Mouse (Mus musculus): Measurements from ENCODE around the gene Sv2b.
A peak's percentile ranks its signal among the peaks of the same experiment; 100 is the strongest.
"Not testable (repeated sequence)": the region's sequence is repeated elsewhere in the genome, so short reads cannot be mapped to it uniquely, and the experiment has no call there.

Gene Sv2b

DNA sequence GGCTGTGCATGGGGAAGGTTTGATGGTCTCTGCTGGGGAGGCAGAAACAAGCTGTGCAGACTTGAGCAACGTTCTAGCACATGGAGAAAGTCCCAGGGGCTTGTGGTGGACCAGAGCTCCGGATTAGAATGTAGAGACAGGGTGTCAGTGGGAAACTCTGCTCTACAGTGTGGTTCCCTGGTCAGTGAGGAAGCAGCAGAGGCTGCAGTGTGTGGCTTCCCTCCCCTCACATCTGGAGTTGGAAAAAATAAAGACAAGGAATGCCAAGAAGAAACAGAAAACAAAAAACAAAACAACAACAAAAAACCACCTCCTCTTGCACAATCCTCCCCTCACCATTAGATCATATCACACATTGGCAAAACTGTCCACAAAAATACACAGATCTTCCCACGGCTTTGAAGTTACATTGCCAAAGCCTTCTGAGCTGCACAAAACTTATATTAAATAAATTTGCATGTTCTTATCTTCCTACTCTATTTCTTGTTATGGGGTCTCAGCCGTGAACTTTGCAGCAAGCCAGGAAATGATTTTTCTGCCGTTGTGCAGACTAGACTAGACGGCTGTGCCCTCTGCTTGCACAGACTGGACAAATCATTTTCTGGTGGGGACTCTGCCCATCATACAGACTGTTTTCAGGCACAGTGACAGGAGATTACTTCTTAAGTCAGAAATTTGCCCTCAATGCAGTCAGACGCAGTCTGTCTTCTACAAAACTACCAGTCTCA, 86.2 kb downstream of the Sv2b start:
- ATAC-seq (ENCODE audit: insufficient number of reproducible peaks, low FRiP score, low TSS enrichment), result no peak

DNA sequence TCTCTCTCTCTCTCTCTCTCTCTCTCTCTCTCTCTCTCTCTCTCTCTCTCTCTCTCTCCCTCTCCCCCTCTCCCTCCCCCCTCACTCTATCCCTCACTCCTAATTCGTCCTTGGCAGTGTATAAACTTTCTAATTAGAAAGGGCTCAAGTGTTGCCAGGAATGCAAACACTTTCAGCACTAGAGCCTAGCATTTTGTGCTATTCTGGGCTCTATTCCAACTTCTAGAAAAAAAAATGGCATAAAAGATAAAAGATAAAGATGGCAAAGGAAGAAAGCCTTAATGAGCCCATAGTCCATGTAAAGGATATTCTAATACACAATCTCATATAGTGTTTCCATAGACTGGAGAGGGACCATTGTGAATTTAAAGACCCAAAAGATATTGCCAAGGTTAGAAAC, 88.3 kb downstream of the Sv2b start:
- no peak for ATAC-seq (ENCODE audit: insufficient number of reproducible peaks, low FRiP score, low TSS enrichment)

DNA sequence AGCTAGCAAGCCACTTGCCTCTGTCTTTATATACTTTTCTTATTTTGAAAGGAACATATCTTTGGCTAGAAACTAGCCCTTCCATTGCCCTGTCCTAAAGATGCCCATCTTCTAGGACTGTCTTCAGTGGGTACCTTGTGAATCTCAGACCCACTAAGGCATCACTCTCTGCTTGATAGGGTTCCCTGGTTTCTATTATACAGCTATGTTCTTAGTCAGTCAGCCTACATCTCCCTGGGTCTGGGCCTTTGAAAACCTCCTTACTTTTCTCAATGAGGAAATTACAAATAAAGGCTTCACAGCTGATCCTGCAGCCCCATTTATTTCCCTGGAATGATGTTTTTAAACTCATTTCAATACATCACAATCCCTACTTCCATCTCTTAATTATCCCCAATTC, 88.8 kb downstream of the Sv2b start:
- ATAC-seq (ENCODE audit: insufficient number of reproducible peaks, low FRiP score, low TSS enrichment), result no peak

DNA sequence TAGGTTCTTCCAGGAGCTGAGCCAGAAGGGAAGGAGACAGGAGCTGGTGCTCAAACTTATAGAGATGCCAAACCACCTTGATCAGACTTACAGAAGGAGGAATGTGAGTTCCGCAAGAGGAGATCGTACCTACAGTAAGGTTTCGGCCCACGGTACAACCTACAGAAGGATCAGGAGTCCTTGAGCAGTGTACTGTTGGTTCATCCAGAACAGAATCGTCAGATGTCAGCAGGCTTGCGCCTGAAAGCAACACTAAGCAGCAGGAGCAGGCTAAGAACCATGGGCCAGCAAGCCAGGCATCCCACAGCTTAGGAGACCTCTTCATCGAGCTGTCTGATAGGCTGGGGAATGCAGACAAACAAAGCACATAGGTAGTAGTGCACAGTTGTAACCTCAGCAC, 92.9 kb downstream of the Sv2b start:
- no peak for ATAC-seq (ENCODE audit: insufficient number of reproducible peaks, low FRiP score, low TSS enrichment)

DNA sequence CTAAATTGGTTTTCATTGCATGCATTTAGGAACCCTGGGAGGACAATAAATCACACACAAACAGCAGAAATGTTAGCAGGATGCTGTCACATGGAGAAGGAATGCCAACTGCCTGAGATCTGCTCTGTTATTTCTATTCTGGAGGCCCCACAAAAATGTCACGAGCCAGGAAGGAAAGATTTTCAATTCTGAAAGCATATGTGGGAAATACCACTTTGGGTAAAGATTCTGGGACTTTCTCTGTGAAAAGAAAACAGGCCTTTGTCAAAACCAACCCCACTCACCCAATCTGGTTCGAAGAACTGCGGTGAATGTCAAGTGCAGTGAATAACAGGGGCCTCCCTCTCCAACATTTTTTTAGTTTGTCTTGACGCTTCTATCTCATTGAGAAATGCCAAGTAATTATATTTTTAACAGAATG, 99.8 kb downstream of the Sv2b start:
- no peak for ATAC-seq (ENCODE audit: insufficient number of reproducible peaks, low FRiP score, low TSS enrichment)

DNA sequence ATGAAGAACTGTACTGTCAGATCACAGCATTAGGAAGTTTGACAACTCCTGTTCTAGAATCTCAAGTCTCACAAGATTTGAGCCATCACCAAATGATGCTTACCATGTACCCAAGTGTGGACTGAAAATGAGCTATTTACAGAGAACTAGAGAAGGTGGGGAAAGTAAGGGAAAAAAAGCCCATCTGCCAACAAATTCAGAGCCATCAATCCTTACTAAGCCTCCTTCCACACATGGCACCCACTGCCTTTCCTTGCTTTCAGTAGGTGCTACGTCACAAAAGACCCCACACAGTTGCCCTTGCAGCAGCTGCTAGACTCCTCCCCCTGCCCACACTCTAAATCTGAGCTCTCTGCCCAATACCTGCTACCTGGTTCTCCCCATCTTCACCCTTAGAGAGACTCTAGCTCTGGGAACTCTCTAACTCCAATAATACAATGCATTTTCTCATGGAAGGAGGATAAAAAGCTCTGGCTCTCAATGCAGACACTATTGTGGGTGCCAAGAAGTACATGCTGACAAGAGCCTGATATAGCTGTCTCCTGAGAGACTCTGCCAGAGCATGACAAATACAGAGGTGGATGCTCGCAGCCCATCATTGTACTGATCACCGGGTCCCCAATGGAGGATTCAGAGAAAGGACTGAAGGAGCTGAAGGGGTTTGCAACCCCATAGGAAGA, 101.0 kb downstream of the Sv2b start:
- ATAC-seq (ENCODE audit: insufficient number of reproducible peaks, low FRiP score, low TSS enrichment), result no peak

DNA sequence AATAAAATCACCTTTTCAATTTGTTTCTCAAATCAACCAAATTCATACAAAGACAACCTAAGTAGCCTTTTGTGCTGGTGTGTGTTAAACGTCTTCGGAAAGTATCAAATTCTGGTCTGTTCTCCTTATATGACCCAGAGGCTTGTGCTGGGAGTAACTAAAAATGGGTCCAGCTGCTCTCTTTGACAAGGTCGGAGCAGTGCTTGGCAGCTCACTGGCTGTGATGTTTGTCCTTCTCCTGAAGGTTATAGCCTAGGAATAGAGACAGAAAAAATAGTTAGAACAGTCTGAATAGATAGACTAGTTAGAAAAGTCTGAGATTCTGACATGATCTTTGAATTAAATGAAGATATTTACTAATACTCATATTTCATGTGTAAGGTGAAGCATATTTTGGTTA, 102.4 kb downstream of the Sv2b start:
- no peak for ATAC-seq (ENCODE audit: insufficient number of reproducible peaks, low FRiP score, low TSS enrichment)

DNA sequence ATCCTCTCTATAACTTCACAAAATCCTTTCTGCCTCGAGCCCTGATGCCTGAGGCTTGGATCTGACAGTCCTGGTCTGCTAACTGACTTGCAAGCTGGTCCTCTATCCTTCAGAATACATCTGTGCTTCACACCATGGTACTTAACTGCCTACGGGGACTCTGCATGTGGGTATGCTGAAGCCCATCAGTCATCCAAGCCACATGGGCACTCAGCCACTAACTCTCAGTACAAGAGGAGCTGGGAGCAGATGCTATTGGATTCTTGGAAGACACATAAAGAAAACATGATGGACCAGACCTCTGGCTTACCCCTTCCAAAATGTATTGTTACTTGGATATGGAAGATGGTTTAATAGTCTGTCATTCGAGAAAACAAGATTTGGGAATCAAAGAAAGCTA, 103.7 kb downstream of the Sv2b start:
- no peak for ATAC-seq (ENCODE audit: insufficient number of reproducible peaks, low FRiP score, low TSS enrichment)

DNA sequence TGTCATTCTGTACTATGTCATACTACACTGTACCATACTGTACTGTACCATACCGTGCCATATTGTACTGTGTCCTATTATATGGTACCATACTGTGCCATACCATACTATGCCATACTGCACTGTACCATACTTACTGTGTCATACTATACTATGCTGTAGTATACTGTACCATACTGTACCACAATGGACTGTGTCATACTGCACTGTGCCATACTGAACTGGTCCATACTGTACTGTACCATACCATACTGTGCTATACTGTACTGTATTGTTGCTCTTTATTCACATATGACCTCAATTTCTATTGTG, 114.2 kb downstream of the Sv2b start:
- not testable (repeated sequence) for ATAC-seq (ENCODE audit: insufficient number of reproducible peaks, low FRiP score, low TSS enrichment)

DNA sequence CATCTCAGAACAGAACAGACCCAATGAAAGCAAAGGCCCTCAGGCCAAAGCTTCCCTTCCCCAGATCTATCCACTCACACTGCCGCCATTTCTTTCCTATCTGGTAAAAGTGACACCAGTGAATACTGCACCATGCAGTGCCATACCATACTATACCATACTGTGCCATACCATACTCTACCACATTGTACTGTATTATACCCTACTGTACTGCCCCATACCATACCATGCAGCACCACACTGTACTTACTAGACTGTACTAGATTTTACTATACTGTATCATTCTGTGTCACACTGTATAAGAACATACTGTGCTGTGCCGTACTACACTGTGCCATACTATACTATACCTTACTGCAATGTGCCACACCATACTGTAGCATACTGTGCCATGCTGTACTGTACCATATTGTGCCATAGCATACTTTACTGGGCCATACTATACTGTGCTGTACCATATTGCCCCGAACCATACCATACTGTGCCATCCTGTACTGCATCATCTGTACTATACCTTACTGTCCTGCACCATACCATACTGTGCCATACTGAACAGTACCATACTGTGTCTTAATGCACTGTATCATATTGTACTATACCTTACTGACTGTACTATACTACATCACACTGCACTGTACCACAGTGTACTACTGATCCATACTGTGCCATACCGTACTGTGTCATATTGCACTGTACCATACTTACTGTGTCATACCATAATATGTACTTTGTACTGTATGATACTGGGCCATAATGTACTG, 114.7 kb downstream of the Sv2b start:
- ATAC-seq (ENCODE audit: insufficient number of reproducible peaks, low FRiP score, low TSS enrichment), result no peak; the same call in 1 of the 2 replicates

DNA sequence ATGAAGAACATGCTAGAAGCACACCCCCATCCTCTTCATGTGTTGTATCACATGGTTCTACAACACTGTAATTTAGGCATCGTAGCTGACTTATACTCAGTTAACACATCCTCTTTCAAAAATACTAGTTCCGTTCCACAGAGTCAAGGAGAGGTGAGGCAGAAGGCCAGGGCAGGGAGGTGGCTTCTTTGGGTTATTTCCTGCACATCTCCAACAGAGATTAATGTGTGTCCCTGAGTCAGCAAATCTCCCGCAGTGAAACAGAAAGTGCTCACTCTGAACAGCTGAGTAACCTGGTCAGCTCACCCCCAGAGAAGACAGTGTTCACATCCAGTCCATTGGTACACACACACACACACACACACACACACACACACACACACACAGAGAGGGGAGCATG, 118.9 kb downstream of the Sv2b start:
- ATAC-seq (ENCODE audit: insufficient number of reproducible peaks, low FRiP score, low TSS enrichment), result no peak

DNA sequence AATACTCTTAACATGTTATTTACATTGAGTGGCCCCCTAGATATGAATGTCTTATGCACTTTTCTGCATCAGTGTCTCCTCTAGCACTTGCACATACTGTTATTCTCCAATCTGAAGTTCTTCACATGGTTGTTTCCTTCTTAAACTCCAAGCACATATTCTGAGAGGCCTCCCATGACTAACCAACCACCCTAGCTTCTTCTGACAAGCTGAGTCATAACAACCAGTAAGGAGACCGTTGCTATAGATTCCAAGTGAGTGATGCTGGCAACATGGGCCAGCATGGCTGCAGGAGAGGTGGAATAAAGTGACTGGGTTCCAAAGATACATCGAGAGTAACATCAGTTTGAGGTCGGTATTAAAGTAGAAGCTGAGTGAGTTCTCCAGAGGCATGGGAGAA, 134.0 kb downstream of the Sv2b start:
- no peak for ATAC-seq (ENCODE audit: insufficient number of reproducible peaks, low FRiP score, low TSS enrichment)

DNA sequence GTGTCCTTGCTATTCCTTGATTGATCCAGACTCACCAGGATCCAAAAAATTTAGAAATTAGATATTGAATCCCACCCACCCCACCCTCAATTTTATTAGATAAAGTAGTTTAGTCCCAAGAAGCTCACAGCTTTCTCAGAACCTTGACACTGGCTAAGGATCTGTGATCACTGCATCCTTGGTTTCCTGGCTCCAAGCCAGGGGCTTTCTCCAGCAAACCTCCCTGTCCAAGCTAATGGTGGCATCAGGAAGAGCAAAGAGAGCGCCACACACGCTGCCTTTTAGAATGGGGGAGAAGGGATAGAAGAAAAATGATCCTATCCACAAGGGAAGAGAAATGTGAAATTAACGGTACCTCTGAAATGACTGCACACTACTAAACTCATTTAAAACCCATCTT, 141.6 kb downstream of the Sv2b start:
- ATAC-seq (ENCODE audit: insufficient number of reproducible peaks, low FRiP score, low TSS enrichment), result no peak

DNA sequence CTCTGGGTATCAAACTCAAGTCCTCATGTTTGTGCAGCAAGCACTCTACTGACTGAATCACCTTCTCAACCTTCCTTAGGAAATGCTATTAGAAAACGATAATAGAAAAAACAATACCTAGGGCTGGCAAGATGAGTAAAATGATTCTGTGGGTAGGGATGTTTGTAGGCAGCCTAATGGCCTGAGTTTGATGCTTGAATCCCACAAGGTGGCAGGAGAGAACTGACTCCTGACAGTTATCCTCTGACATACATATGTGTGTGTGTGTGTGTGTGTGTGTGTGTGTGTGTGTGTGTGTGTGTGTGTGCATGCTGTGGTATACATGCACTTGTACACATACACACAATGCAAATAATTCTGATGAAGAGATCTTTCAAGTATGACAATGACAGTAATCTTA, 161.9 kb downstream of the Sv2b start:
- ATAC-seq (ENCODE audit: insufficient number of reproducible peaks, low FRiP score, low TSS enrichment), result no peak

DNA sequence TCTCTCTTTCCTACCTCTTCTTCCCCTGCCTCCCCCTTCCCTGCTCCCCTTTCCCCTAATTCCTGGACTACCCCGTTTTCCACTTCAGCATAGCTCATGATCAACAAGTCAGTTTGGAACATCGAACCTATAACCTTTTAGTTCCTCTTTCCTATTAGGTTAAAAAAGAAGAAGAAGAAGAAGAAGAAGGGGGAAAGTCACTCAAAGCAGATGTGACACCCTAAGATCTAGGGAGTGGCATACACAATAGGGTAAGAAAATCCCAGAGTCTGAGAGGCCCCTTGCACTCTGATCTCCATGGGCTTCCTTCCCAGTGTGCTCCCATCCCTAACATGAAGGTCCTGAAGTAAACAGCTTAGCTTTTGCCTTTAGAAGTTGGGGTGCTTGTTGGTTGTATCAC, 166.3 kb downstream of the Sv2b start:
- no peak for ATAC-seq (ENCODE audit: insufficient number of reproducible peaks, low FRiP score, low TSS enrichment)

DNA sequence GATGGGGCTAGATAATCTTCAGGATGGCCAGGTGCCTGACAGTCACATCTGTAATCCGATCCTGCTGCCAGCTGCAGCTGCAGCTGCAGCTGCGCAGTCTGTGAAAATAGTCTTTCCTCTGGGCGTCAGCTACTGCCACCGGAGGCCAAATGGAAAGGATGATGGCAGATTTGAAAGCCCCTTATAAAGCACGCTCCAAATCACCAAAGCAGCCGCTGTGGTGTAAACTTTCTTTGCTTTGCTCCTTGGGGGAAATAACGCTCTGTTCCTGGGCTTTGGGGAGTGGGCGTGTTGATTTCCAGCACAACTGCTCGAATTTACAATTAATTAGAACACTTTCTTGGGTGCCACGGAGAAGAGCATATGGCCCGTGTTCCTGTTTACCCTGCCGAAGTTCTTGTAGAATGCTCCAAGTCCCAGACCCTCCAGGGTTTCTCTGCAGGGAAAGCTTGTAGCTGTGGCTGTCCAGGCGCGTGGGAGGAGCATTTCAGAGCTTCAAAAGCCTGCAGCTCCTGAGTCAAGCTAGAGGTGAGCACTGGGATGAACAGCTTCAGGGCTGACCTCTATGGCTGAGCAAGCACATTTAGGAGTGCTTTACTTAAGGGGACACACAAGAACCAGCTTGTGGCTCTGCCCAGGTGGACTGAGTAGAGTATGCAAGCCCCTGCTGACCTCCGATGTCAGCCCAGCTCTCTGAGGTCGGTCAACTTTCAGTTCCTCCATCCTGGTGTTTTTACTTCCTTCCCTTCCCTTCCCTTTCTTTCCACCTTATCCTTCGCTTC, 167.0 kb downstream of the Sv2b start:
- ATAC-seq (ENCODE audit: insufficient number of reproducible peaks, low FRiP score, low TSS enrichment), result no peak

DNA sequence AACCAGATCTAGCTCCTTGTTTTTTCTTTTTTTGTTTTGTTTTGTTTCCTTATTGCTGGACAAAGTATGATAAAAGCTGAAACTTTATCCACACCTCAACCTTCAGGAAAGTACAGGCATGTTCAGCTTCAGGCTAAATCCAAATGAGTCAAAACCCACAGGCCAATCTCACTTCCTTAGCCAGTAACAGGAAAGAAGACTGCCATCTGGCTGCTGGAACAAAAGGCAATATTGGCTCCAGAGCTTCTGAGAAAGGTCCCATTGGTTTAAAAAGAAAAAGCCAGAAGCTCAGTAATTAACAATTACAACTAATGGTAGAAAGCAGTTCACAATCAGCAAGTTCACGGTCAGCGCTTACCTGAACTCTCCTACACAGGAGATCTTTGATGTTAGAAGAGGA, 169.8 kb downstream of the Sv2b start:
- ATAC-seq (ENCODE audit: insufficient number of reproducible peaks, low FRiP score, low TSS enrichment), result no peak

DNA sequence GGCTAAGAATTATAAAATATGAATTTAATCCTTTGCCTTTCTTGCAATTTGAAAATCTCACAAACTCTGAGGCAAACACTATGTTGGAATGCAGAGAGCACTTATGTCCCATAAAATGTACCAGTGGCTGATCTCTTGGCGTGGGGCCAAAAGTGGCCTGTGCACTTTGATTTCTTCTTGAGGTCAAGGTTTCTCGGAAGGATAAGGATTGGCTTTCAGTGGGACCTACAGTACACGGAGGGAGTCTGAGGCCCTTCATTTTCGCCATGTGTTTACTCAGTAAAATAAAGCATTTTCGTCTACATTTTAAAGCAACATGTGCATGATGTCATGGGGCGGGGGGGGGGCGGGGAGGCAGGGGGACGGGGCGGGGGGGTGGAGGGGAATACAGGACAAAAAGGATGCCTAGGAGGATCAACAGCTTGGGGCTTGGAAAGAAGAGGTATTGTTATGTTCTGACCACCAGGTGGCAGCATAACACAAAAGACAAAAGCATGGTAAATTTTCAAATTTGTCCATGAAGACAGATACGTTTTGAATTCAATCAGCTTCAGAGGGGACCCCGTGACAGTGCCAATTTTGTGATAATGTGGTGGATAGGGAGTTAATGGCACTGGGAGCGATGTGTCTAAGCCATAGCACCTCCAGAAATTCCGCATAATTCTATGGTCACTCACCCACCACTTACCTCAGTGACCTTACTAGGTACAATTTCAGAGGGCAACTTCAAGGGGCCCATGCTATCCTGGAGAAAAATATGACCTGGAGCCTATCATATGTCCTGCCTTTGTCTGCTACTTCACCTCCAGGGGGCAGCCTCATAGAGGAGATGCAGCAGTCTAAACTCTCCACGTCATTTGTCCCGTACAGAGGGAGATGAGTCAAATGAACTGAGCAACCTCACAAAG, 174.1 kb downstream of the Sv2b start:
- peak; percentile 66; the same call in 1 of the 2 replicates for ATAC-seq (ENCODE audit: insufficient number of reproducible peaks, low FRiP score, low TSS enrichment)

DNA sequence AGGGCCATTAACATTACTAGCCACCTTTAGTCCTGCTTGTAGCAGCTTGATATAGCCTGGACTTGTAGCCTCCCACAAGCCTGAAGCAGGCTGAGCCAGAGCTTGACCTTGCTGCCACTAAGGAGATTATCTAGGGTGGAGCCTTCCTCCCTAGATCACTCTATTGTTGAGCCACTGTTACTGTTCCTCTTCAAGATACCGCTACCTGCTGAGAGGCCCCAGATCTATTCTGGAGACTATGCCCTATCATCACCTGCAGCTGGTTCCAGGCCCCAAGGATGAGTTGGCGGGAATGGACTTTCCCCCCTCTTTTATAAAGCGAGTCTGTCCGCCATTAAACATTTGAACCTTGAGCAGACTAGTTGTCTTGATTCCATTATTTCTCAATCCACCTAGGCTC, 181.0 kb downstream of the Sv2b start:
- no peak for ATAC-seq (ENCODE audit: insufficient number of reproducible peaks, low FRiP score, low TSS enrichment)

DNA sequence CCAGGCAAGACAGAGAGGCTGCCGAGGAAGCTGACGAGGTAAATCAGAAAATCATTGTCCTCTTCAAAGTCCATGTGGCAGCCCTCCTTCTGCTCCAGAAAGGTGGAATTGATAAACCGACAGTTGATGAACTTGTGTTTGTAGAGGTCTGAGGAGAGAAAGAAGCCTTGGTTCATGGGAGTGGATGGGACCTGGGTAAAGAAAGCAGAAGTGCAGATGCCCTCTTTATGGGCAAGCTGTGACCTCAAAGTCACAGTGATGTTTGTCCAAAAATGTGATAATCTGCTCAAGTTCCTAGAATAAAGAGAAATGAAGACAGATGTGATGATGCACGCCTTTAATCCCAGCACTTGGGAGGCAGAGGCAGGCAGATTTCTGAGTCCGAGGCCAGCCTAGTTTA, 185.0 kb downstream of the Sv2b start:
- no peak for ATAC-seq (ENCODE audit: insufficient number of reproducible peaks, low FRiP score, low TSS enrichment)
